Mouse (Mus musculus): ENCODE results near the gene Vps41. TPM values are rescaled to one million over a fixed set of nuclear protein-coding genes. Genes with fewer than 3 reads are reported as not detected.

The Vps41 gene
- polyA plus RNA-seq, 2 experiments: 9.6 to 22.9 TPM

DNA sequence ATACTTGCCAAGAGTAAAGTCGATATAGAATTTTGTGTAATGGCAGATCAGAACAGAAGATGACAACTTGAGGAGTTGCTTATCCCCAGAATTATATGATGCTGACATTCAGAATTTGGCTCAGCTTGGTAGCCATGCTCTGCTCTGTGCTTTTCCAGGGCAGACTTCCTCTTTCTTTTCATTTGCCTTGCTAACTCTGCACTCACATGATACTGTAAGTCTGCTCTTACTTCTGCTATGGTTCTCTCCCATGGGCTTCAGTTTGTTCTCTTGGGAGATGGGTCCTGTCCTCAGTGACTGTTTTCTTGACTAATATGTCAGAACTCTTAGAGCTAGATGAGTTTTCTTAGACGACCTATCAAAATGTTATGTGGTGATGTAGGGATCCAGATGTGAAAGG lies 64.2 kb downstream of the Vps41 start:
- no peak for DNase-seq (ENCODE audit: low read depth in 3 of 3, low spot score in 3 of 3)
- no peak for ATAC-seq (ENCODE audit: insufficient read depth)
- TF ChIP-seq CTCF (IDR thresholded peaks at IDR 0.05; ENCODE audit: low read depth) (no peak), EP300 (IDR thresholded peaks at IDR 0.05; ENCODE audit: low read depth) (no peak)
- Histone ChIP-seq H3K27me3 (ENCODE audit: control insufficient read depth, insufficient read depth, low read length) (no peaks in the 10 kb centered on the region), H3K36me3 (replicated peaks; ENCODE audit: control insufficient read depth, insufficient read depth, low read depth) (no peaks in the 10 kb centered on the region), H3K27ac (no peak overlapping the region), H3K4me3 (ENCODE audit: insufficient read depth in 1 of 2, low read depth in 2 of 2, low read length in 2 of 2) (no peak overlapping the region), H3K9me3 (ENCODE audit: control insufficient read depth, low read length) (no peaks in the 10 kb centered on the region), H3K4me2 (ENCODE audit: low read depth) (no peak overlapping the region), H3K9ac (replicated peaks) (no peak overlapping the region), H3K4me1 (replicated peaks; ENCODE audit: control insufficient read depth in 2 of 2, insufficient read depth in 2 of 2, low read length in 1 of 2) (no peaks in the 10 kb centered on the region)
- WGBS (ENCODE audit: insufficient replicate concordance): 49% methylated on average over 2 of the region's 2 CpGs

DNA sequence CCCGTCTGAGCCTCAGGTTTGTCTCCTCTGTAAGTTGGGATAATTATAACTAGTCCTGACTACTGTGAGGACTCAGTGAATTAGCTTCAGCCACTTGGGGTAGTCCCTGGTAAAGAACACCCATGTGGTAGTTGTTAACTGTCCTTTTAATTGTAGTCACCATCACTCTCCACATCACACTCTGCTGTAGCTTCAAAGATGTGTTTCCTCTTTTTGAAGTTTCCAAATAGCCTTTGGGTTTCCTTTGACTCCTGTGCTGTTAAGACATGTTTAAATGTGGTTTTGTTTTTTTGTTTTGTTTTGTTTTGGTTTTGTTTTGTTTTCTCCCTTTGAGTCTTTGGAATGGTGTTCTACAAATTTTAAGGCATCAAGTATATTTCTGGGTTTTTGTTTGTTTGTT lies 68.6 kb downstream of the Vps41 start:
- H3K36me3 ChIP-seq (replicated peaks; ENCODE audit: control insufficient read depth, insufficient read depth, low read depth): no peaks in the 10 kb centered on the region
- no peak overlapping the region for H3K4me2 ChIP-seq (ENCODE audit: low read depth)
- H3K27me3 ChIP-seq (ENCODE audit: control insufficient read depth, insufficient read depth, low read length): no peaks in the 10 kb centered on the region
- H3K4me1 ChIP-seq (replicated peaks; ENCODE audit: control insufficient read depth in 2 of 2, insufficient read depth in 2 of 2, low read length in 1 of 2): peaks cover 0 to 3% of the 10 kb centered on the region in 2 experiments; a peak in 1 of 4 replicates
- no peak for TF ChIP-seq EP300 (IDR thresholded peaks at IDR 0.05; ENCODE audit: low read depth)
- no peak overlapping the region for H3K9ac ChIP-seq (replicated peaks)
- WGBS (ENCODE audit: insufficient replicate concordance): 57% methylated on average over 1 of the region's 1 CpGs
- H3K9me3 ChIP-seq (ENCODE audit: control insufficient read depth, low read length): no peaks in the 10 kb centered on the region
- H3K4me3 ChIP-seq (ENCODE audit: insufficient read depth in 1 of 2, low read depth in 2 of 2, low read length in 2 of 2): no peak overlapping the region
- H3K27ac ChIP-seq: no peak overlapping the region
- DNase-seq (ENCODE audit: low read depth in 3 of 3, low spot score in 3 of 3): no peak
- ATAC-seq (ENCODE audit: insufficient read depth): no peak

DNA sequence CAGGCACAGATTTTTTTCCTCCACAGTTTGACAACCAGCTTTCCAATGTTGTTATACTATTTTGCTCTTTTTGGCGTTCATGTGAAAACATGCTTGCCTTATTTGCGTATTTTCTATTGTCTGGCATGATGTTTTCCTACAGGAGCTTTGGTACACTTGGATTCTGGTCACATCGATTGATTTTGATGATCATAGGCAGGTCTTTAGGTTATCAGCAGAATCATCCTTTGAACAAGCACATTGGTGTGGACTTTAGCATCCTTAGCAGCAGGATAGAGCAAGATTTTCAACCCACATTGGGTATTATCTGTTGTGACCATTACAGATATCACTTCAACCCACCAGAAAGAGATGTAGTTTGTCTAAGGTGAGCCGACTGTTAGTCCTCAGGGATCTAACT lies 71.0 kb downstream of the Vps41 start:
- Histone ChIP-seq H3K27me3 (ENCODE audit: control insufficient read depth, insufficient read depth, low read length) (no peaks in the 10 kb centered on the region), H3K4me2 (ENCODE audit: low read depth) (no peak overlapping the region), H3K9ac (replicated peaks) (no peak overlapping the region), H3K36me3 (replicated peaks; ENCODE audit: control insufficient read depth, insufficient read depth, low read depth) (no peaks in the 10 kb centered on the region), H3K27ac (no peak overlapping the region), H3K4me1 (replicated peaks; ENCODE audit: control insufficient read depth in 2 of 2, insufficient read depth in 2 of 2, low read length in 1 of 2) (peaks cover 0 to 3% of the 10 kb centered on the region in 2 experiments; a peak in 1 of 4 replicates), H3K9me3 (ENCODE audit: control insufficient read depth, low read length) (no peaks in the 10 kb centered on the region), H3K4me3 (ENCODE audit: insufficient read depth in 1 of 2, low read depth in 2 of 2, low read length in 2 of 2) (no peak overlapping the region)
- ATAC-seq (ENCODE audit: insufficient read depth): no peak
- no peak for DNase-seq (ENCODE audit: low read depth in 3 of 3, low spot score in 3 of 3)
- WGBS (ENCODE audit: insufficient replicate concordance): 65% methylated on average over 4 of the region's 4 CpGs
- TF ChIP-seq EP300 (IDR thresholded peaks at IDR 0.05; ENCODE audit: low read depth) (no peak), CTCF (IDR thresholded peaks at IDR 0.05; ENCODE audit: low read depth) (no peak)

DNA sequence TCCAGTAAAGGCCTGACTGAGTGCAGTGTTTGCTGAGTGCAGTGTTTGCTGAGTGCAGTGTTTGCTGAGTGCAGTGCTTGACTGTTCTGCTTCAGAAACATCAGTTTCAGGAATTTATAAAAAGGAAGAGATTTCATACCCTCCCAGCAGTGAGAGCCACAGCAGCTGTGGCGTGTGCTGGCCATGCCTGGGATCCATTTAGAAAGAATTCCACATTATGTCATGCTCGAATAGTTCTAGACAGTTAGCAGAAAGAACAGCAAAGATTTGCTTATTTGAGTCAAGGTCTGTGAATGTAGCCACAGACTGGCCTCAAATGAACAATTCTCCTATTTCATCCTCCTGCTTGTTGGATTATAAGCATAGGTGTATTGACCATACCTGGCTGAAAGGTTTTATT lies 71.6 kb downstream of the Vps41 start:
- Histone ChIP-seq H3K4me1 (replicated peaks; ENCODE audit: control insufficient read depth in 2 of 2, insufficient read depth in 2 of 2, low read length in 1 of 2) (peaks cover 0 to 3% of the 10 kb centered on the region in 2 experiments; a peak in 1 of 4 replicates), H3K9me3 (ENCODE audit: control insufficient read depth, low read length) (no peaks in the 10 kb centered on the region), H3K4me2 (ENCODE audit: low read depth) (no peak overlapping the region), H3K36me3 (replicated peaks; ENCODE audit: control insufficient read depth, insufficient read depth, low read depth) (no peaks in the 10 kb centered on the region), H3K9ac (replicated peaks) (no peak overlapping the region), H3K27ac (no peak overlapping the region), H3K27me3 (ENCODE audit: control insufficient read depth, insufficient read depth, low read length) (no peaks in the 10 kb centered on the region), H3K4me3 (ENCODE audit: insufficient read depth in 1 of 2, low read depth in 2 of 2, low read length in 2 of 2) (no peak overlapping the region)
- TF ChIP-seq CTCF (IDR thresholded peaks at IDR 0.05; ENCODE audit: low read depth): no peak
- no peak for TF ChIP-seq EP300 (IDR thresholded peaks at IDR 0.05; ENCODE audit: low read depth)
- ATAC-seq (ENCODE audit: insufficient read depth) (no peak), DNase-seq (ENCODE audit: low read depth in 3 of 3, low spot score in 3 of 3) (no peak)
- 64% methylated on average over 2 of the region's 2 CpGs for WGBS (ENCODE audit: insufficient replicate concordance)

DNA sequence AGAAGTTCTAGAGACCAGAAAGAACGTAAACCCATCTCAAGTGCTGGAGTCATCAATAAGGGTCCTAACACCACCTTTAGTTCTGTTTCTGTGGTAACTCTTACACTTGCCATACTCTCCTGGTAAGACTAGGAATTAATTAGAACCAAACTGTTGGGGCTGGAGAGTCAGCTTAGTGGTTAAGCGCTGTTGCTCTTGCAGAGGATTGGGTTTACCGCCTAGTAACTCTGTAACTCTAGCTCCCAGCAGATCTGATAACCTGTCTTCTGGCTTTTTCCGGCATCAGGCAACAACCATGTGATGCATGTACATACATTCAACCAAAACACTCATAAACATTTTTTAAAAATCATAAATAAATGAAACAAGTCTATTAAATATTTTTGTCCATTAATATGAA lies 72.6 kb downstream of the Vps41 start:
- Histone ChIP-seq H3K4me1 (replicated peaks; ENCODE audit: control insufficient read depth in 2 of 2, insufficient read depth in 2 of 2, low read length in 1 of 2) (peaks cover 0 to 3% of the 10 kb centered on the region in 2 experiments; a peak in 1 of 4 replicates), H3K4me3 (ENCODE audit: insufficient read depth in 1 of 2, low read depth in 2 of 2, low read length in 2 of 2) (no peak overlapping the region), H3K27me3 (ENCODE audit: control insufficient read depth, insufficient read depth, low read length) (no peaks in the 10 kb centered on the region), H3K9me3 (ENCODE audit: control insufficient read depth, low read length) (no peaks in the 10 kb centered on the region), H3K36me3 (replicated peaks; ENCODE audit: control insufficient read depth, insufficient read depth, low read depth) (no peaks in the 10 kb centered on the region), H3K27ac (no peak overlapping the region), H3K9ac (replicated peaks) (no peak overlapping the region), H3K4me2 (ENCODE audit: low read depth) (no peak overlapping the region)
- no peak for TF ChIP-seq CTCF (IDR thresholded peaks at IDR 0.05; ENCODE audit: low read depth)
- no peak for TF ChIP-seq EP300 (IDR thresholded peaks at IDR 0.05; ENCODE audit: low read depth)
- ATAC-seq (ENCODE audit: insufficient read depth) (no peak), DNase-seq (ENCODE audit: low read depth in 3 of 3, low spot score in 3 of 3) (no peak)
- WGBS (ENCODE audit: insufficient replicate concordance): 74% methylated on average over 4 of the region's 4 CpGs

Measured in liver, embryonic 14.5 days (tissue).